Mouse (Mus musculus) myocyte (in vitro differentiated cells): Measurements from ENCODE around the gene Lhx6. TPM values are rescaled to one million over a fixed set of nuclear protein-coding genes. Genes with fewer than 3 reads are reported as not detected.

Experiments
- H3K27me3 ChIP-seq: one replicate; pipeline ENCODE4 v1.6.1; 2011; ENCODE audit not compliant: control insufficient read depth, insufficient read depth, insufficient read length
- H3K36me3 ChIP-seq: one replicate; pipeline ENCODE4 v1.6.1; 2011; ENCODE audit not compliant: control insufficient read depth, insufficient read depth
- H3K4me2 ChIP-seq: one replicate; pipeline ENCODE4 v1.6.1; 2011; ENCODE audit warnings: low read depth, control low read depth
- H3K4me3 ChIP-seq: one replicate; pipeline ENCODE4 v1.5.1; 2011; ENCODE audit warnings: mild to moderate bottlenecking, control low read depth, moderate library complexity
- H3K79me2 ChIP-seq: one replicate; pipeline ENCODE4 v1.6.1; 2011; ENCODE audit not compliant: control insufficient read depth, insufficient read depth
- H3ac ChIP-seq: one replicate; pipeline ENCODE4 v1.6.1; 2011; ENCODE audit not compliant: control insufficient read depth, insufficient read length
- CEBPB ChIP-seq: IDR thresholded peaks from 2 replicates; pipeline ENCODE4 v1.6.1; 2011; ENCODE audit warnings: mild to moderate bottlenecking, moderate library complexity; ENCODE audit not compliant: poor library complexity, insufficient read depth, severe bottlenecking
- E2F4 ChIP-seq: IDR thresholded peaks from one replicate; pipeline ENCODE4 v1.6.1; 2011; ENCODE audit warnings: mild to moderate bottlenecking, control low read depth, moderate library complexity; ENCODE audit not compliant: insufficient read depth
- MAX ChIP-seq: IDR thresholded peaks from one replicate; pipeline ENCODE4 v1.6.1; 2011; ENCODE audit warnings: low read depth, mild to moderate bottlenecking, control low read depth
- MYOD1 ChIP-seq, 3 experiments: IDR thresholded peaks; one replicate each; pipeline ENCODE4 v1.6.1; 2011; ENCODE audit warnings: control low read depth in 2 of 3, low read depth in 2 of 3, mild to moderate bottlenecking in 2 of 3, moderate library complexity in 1 of 3; ENCODE audit not compliant: insufficient read length in 2 of 3, control insufficient read depth in 1 of 3
- MYOG ChIP-seq, 3 experiments: IDR thresholded peaks; one replicate each; pipeline ENCODE4 v1.6.1; 2011; ENCODE audit warnings: control low read depth in 2 of 3, low read depth in 2 of 3, mild to moderate bottlenecking in 2 of 3; ENCODE audit not compliant: insufficient read length in 2 of 3, control insufficient read depth in 1 of 3, insufficient read depth in 1 of 3
- POLR2A ChIP-seq: IDR thresholded peaks from one replicate; pipeline ENCODE4 v1.6.1; 2011; ENCODE audit warnings: low read depth, mild to moderate bottlenecking, control low read depth, moderate library complexity; ENCODE audit not compliant: insufficient read length
- POLR2AphosphoS2 ChIP-seq: IDR thresholded peaks from one replicate; pipeline ENCODE4 v1.6.1; 2011; ENCODE audit warnings: low read depth, control low read depth; ENCODE audit not compliant: insufficient read length
- REST ChIP-seq: IDR thresholded peaks from one replicate; pipeline ENCODE4 v1.6.1; 2011; ENCODE audit warnings: mild to moderate bottlenecking, control low read depth, moderate library complexity; ENCODE audit not compliant: insufficient read depth, insufficient read length
- SRF ChIP-seq: IDR thresholded peaks from one replicate; pipeline ENCODE4 v1.6.1; 2011; ENCODE audit warnings: low read depth; ENCODE audit not compliant: control insufficient read depth, insufficient read length
- TCF12 ChIP-seq: IDR thresholded peaks from one replicate; pipeline ENCODE4 v1.6.1; 2011; ENCODE audit warnings: mild to moderate bottlenecking, control low read depth; ENCODE audit not compliant: poor library complexity, insufficient read depth, severe bottlenecking
- TCF3 ChIP-seq: IDR thresholded peaks from one replicate; pipeline ENCODE4 v1.6.1; 2011; ENCODE audit warnings: low read depth, control low read depth; ENCODE audit not compliant: insufficient read length
- USF1 ChIP-seq: IDR thresholded peaks from one replicate; pipeline ENCODE4 v1.6.1; 2011; ENCODE audit warnings: low read depth, mild to moderate bottlenecking, control low read depth, moderate library complexity
- polyA plus RNA-seq: library from polyadenylated mRNA; unstranded; fragments of >200 nt; fragmentation: generic; extraction: Trizol; gene quantifications from one replicate; pipeline ENCODE4 v1.2.1, GENCODE M21; 2012; ENCODE audit warnings: missing spikeins

Lhx6 gene
- polyA plus RNA-seq, 1 experiment = 1.1 TPM

DNA sequence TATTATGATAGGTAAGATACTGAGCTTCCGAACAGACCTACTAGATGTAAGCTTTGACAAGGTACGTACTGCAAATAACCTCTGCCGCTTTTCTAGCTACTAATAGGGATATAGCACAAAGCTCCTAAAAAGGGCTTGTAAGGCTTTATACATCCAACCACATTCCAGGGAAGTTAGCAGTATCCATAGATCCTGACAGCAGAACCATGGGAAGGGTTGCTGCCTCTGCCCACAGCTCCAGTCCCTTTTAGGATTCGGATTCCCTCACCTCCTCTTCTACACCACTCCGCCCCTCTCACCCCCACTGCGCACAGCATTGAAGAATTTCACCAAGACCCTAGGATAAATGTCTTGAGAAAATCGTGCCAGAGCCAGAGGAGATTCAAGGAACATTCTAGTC lies 11.9 kb downstream of the Lhx6 start:
- no peak for TF ChIP-seq REST
- no peak for TF ChIP-seq TCF3
- no peak for TF ChIP-seq MYOD1 (IDR thresholded peaks at IDR 0.05; ENCODE audit: control insufficient read depth in 1 of 3, insufficient read length in 2 of 3, low read depth in 2 of 3)
- no peak for TF ChIP-seq POLR2AphosphoS2
- no peak for TF ChIP-seq POLR2A
- H3K27me3 ChIP-seq = no peaks in the 10 kb centered on the region
- no peaks in the 10 kb centered on the region for H3K79me2 ChIP-seq
- H3ac ChIP-seq = no peak overlapping the region
- no peak overlapping the region for H3K4me2 ChIP-seq
- H3K36me3 ChIP-seq = no peaks in the 10 kb centered on the region
- no peak overlapping the region for H3K4me3 ChIP-seq

DNA sequence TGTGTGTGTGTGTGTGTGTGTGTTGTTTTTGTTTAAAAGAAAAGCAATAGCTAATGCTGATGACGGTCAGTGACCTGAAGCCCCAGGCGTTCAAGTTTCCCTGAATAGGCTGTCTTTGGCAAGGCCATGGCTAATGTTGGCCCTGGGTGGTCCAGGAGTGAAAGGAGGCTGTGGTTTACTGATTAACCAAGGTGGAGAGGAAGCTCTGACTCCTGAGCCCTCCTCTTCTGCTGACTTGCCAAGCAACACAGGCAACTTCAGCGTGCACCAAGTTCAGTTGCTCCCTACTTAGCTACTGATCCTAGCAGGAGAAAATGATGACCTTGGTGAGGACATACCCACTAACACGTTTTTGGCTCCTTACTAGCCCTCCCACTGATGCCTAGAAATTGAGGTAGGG lies 12.5 kb downstream of the Lhx6 start:
- H3ac ChIP-seq = no peak overlapping the region
- H3K4me3 ChIP-seq = no peak overlapping the region
- TF ChIP-seq POLR2AphosphoS2 = no peak
- TF ChIP-seq E2F4 = no peak
- TF ChIP-seq CEBPB = no peak
- no peak for TF ChIP-seq TCF12
- TF ChIP-seq MYOG (IDR thresholded peaks at IDR 0.05; ENCODE audit: control insufficient read depth in 1 of 3, insufficient read depth in 1 of 3, insufficient read length in 2 of 3, low read depth in 2 of 3) = no peak
- TF ChIP-seq USF1 = no peak
- no peak for TF ChIP-seq MYOD1 (IDR thresholded peaks at IDR 0.05; ENCODE audit: control insufficient read depth in 1 of 3, insufficient read length in 2 of 3, low read depth in 2 of 3)
- no peak for TF ChIP-seq REST
- TF ChIP-seq SRF = no peak
- TF ChIP-seq TCF3 = no peak
- TF ChIP-seq MAX = no peak
- no peak for TF ChIP-seq POLR2A
- H3K4me2 ChIP-seq = no peak overlapping the region
- no peaks in the 10 kb centered on the region for H3K79me2 ChIP-seq
- no peaks in the 10 kb centered on the region for H3K36me3 ChIP-seq
- no peaks in the 10 kb centered on the region for H3K27me3 ChIP-seq

DNA sequence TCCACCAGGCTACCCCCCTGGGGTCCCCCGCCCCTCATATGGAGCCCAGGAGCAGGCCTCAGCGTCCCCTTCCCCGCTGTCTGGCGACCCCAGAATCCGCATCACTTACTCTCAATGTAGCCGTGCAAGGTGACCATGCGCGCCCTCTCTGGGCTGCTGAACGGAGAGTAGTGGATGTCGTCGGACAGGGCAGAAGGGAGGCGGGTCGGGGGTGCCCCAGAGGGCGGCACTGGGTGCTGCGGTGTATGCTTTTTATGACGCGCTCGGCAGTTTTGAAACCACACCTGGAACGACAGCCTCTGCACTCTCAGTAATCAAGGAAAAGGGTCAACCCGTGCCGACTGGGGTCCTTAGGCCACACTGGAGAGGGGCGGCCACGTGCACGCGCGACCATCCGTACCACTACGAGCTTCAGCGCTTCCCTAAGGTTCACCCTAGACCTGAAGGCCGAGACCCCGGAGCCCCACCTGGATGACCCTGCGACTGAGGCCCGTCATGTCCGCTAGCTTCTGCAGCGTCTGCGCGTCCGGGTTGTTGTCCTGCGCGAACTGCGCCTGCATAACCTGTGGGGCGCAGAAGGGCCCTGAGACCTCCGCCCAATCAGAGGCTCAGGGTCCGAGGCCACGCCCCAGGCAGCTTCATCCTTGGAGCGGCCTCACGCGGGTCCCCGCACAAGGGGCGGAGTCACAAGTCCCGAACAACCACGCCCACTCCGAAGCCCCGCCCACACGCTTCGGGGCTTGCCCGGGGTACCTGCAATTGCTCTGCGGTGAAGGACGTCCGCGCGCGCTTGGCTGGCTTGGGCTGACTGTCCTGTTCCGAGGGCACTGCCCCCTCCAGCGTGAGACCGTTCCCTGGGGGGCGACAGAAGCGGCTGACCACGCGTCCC lies 14.1 kb downstream of the Lhx6 start:
- H3K36me3 ChIP-seq = no peaks in the 10 kb centered on the region
- H3K79me2 ChIP-seq = no peaks in the 10 kb centered on the region
- no peak overlapping the region for H3K4me3 ChIP-seq
- H3K4me2 ChIP-seq = no peak overlapping the region
- no peak overlapping the region for H3ac ChIP-seq
- TF ChIP-seq E2F4 (no peak), REST (no peak), POLR2A (no peak)
- no peaks in the 10 kb centered on the region for H3K27me3 ChIP-seq

DNA sequence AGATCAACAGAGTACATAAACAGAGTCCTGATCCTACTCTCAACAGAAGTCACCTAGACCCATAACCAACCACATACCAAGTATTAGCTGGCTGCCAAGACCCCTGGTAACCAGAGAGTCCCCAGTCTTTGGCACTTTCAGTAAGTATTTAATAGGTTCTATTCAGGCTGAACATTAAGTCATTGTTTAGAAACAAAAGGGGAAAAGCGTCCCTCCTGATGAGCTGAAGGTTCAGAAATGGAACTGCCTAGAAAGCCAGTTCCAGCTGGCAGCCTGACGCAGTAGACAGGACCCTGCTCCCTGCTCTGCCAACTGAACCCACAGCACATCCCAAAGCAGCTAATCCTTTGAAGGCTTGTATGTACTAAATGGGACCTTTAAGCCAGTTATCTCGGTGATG lies 16.0 kb downstream of the Lhx6 start:
- Histone ChIP-seq H3K4me2 (no peak overlapping the region), H3K36me3 (no peaks in the 10 kb centered on the region), H3K27me3 (no peaks in the 10 kb centered on the region)

DNA sequence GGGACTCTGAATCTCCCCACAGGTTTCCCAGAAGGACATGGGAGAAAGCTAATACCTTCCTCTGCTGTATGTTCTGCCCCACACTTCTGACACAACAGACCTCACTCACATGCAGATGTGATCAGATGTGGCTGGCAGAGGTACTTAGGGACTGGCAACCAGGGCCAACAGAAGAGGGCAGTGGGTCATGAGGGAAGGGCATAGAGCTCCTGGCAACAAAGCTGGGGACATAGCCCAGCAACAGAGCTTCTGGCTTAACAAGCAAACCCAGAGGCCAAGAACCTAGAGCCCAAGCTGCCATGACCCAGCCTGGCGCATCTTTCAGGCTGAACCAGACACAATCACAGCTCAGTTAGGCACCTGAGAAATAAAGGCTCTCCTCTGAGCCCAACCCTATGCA lies 20.2 kb downstream of the Lhx6 start:
- no peaks in the 10 kb centered on the region for H3K36me3 ChIP-seq
- H3K4me3 ChIP-seq = no peak overlapping the region
- H3K79me2 ChIP-seq = no peaks in the 10 kb centered on the region
- no peaks in the 10 kb centered on the region for H3K27me3 ChIP-seq
- H3K4me2 ChIP-seq = no peak overlapping the region
- TF ChIP-seq TCF12 (no peak), SRF (no peak), POLR2A (no peak), MYOD1 (IDR thresholded peaks at IDR 0.05; ENCODE audit: control insufficient read depth in 1 of 3, insufficient read length in 2 of 3, low read depth in 2 of 3) (no peak)
- no peak overlapping the region for H3ac ChIP-seq

More for the DNA sequence above, 16.0 kb downstream of the Lhx6 start:
- Histone ChIP-seq H3ac (no peak overlapping the region), H3K79me2 (no peaks in the 10 kb centered on the region), H3K4me3 (no peak overlapping the region)
- TF ChIP-seq MAX = no peak
- no peak for TF ChIP-seq E2F4
- no peak for TF ChIP-seq POLR2AphosphoS2
- TF ChIP-seq SRF = no peak
- TF ChIP-seq CEBPB = no peak
